Mouse (Mus musculus) hindbrain, postnatal 0 days (tissue): ENCODE data around the gene C8b. TPM values are rescaled to one million over a fixed set of nuclear protein-coding genes. Genes with fewer than 3 reads are reported as not detected.

Source experiments
- ATAC-seq: fragments of 200-750 bp; cut with Nextera tagmentation; 2 replicates; pipeline ENCODE4 v1.8.0; 2017; ENCODE audit warnings: mild to moderate bottlenecking, moderate TSS enrichment, moderate library complexity
- DNase-seq: peaks from one replicate; pipeline ENCODE4 v3.0.0-alpha.2; 2015; ENCODE audit warnings: low spot score
- H3K27ac ChIP-seq: fragments of 300-500 bp; sonication (generic); 2 replicates; pipeline ENCODE4 v1.5.1; 2014; ENCODE audit warnings: mild to moderate bottlenecking
- H3K27me3 ChIP-seq: fragments of 300-500 bp; sonication (generic); 2 replicates; pipeline ENCODE4 v1.6.1; 2014; ENCODE audit warnings: low read length, mixed read lengths; ENCODE audit not compliant: insufficient read depth
- H3K36me3 ChIP-seq: fragments of 300-500 bp; sonication (generic); 2 replicates; pipeline ENCODE4 v1.6.1; 2014; ENCODE audit warnings: low read length, mixed read lengths; ENCODE audit not compliant: insufficient read depth
- H3K4me1 ChIP-seq: fragments of 300-500 bp; sonication (generic); 2 replicates; pipeline ENCODE4 v1.6.1; 2014; ENCODE audit warnings: antibody characterized with exemption, low read length, mixed read lengths; ENCODE audit not compliant: insufficient read depth
- H3K4me2 ChIP-seq: fragments of 300-500 bp; sonication (generic); 2 replicates; pipeline ENCODE4 v1.6.1; 2014; ENCODE audit warnings: low read depth, mild to moderate bottlenecking, low read length, moderate library complexity, mixed read lengths
- H3K4me3 ChIP-seq: fragments of 300-500 bp; sonication (generic); 2 replicates; pipeline ENCODE4 v1.5.1; 2014; ENCODE audit warnings: low read length
- H3K9ac ChIP-seq: fragments of 300-500 bp; sonication (generic); replicated peaks from 2 replicates; pipeline ENCODE4 v1.6.1; 2014; ENCODE audit warnings: mild to moderate bottlenecking, low read length, moderate library complexity, mixed read lengths
- H3K9me3 ChIP-seq: fragments of 300-500 bp; sonication (generic); 2 replicates; pipeline ENCODE4 v1.6.1; 2016; ENCODE audit warnings: low read length, mixed read lengths
- CTCF ChIP-seq: IDR thresholded peaks from 2 replicates; pipeline ENCODE4 v1.5.1; 2016; ENCODE audit warnings: antibody characterized with exemption, control low read depth, low read depth
- WGBS: fragments of 180-500 bp; shearing (Covaris S2); extraction: QIAGEN DNeasy Blood & Tissue Kit; methylation state at CpG from one replicate; pipeline ENCODE4 v1.1.7; 2014; 5-methylcytosine and 5-hydroxymethylcytosine counted together
- polyA plus RNA-seq: library from polyadenylated mRNA; unstranded; fragments of >200 nt; fragmentation: Nextera tagmentation; extraction: Ambion mirVana; gene quantifications from 2 replicates; pipeline ENCODE4 v1.2.1, GENCODE M21; 2015
- total RNA-seq: library from RNA; depleted of rRNA; stranded (reverse); fragments of >200 nt; gene quantifications from 2 replicates; pipeline ENCODE4 v1.2.3, GENCODE M21; 2014

Gene C8b
- total and polyA plus RNA-seq, 2 experiments from 2014 or later: 0.08 to 0.26 TPM

DNA sequence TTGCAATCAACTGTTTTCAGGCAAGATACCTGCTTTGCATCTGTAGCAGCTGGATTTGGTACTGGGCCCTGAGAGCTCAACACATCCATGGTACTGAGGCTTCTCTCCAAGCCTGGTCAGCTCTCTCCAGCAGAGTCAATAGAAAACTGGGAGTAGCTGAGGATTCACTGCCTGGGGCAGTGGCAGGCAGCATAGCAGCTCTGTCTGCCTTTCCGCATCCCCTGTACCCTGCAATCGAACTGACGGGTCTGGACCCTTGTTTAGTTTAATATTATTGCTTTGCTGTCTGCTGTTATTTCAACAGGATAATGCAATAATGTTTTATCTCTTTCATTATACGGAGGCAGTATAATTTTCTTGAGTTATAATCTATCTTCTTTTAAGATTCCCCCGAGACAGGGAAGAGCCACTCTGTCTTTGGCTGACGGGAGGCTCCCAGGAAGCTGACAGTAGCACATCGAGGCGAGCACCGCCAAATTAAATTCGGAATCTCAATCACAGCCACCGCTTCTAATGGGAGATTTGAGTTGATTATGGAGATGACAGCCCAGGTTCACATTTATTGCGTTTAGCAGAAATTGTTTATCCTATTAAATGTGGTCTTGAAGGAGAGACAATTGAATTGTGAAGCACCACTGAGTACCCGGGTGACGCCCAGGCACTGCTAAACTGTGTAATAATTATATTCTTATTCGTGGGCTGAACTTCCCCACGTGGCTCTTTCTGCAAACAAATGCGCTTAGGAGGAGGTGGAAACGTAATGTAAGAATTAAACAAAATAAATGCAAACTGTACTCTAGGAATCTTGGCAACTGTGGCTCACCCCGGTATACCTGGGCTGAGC, 39.5 kb downstream of the C8b start:
- no peak for TF ChIP-seq CTCF
- Histone ChIP-seq H3K9me3 (no peaks in the 10 kb centered on the region), H3K36me3 (no peaks in the 10 kb centered on the region), H3K4me3 (no peak overlapping the region), H3K27me3 (no peaks in the 10 kb centered on the region), H3K4me1 (no peaks in the 10 kb centered on the region), H3K4me2 (no peak overlapping the region), H3K27ac (no peak overlapping the region), H3K9ac (no peak overlapping the region)
- ATAC-seq (no peak), DNase-seq (peak; percentile 9)
- WGBS: 67% methylated on average over 19 of the region's 19 CpGs

DNA sequence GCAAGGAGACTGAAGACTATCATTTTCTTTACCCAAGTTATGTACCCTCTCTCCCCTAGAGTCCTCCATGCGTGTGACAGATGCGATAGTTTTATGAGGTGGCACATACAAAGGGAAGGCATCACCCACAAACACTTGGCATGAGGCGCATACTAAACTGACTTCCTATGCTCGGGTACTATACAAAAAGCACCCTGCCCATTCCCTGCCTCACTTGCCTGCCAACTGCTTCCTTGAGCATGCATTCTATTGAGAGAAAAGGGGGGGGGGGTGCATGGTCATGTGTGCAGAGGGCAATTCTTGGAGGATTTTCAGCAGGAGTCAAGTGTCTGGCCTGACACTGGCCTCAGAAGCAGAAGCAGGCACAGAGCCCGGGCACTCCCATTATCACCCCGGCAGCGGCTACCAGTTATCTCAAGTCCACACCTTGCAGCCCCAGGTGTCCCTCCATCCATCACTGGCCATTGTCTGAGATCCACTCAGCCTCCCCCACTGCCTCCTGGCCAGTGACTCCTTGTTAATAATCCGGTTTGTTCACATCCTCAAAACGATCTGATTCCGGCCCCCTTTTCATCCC, 44.7 kb downstream of the C8b start:
- H3K36me3 ChIP-seq: no peaks in the 10 kb centered on the region
- TF ChIP-seq CTCF: no peak
- WGBS: 47% methylated on average over 10 of the region's 10 CpGs
- no peak overlapping the region for H3K27ac ChIP-seq
- H3K9ac ChIP-seq: no peak overlapping the region
- no peaks in the 10 kb centered on the region for H3K9me3 ChIP-seq
- H3K4me2 ChIP-seq: no peak overlapping the region
- 0 out of 2 replicates have a peak, but pooled peaks cover 5% of the 10 kb centered on the region for H3K4me1 ChIP-seq
- no peak overlapping the region for H3K4me3 ChIP-seq
- H3K27me3 ChIP-seq: no peaks in the 10 kb centered on the region
- ATAC-seq (0 out of 2 replicates have a peak, but pooled peaks have one; percentile 40), DNase-seq (peak; percentile 44)

DNA sequence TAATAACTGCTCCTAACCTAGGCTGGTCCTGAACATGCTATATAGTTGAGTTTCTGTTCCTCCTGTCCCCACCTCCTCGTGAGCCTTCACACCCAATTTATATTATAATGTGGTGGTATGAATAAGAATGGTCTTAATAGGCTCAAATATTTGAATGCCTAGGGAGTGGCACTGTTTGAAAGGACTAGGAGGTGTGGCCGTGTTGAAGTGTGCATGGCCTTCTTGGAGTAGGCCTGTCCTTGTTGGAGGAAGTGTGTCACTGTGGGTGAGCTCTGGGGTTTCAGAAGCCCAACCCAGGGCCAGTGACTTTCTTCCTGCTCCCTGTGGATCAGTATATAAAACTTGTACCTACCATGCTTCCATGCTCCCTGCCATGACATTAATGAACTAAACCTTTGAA, 47.5 kb downstream of the C8b start:
- no peak for ATAC-seq
- H3K4me3 ChIP-seq: no peak overlapping the region
- no peak overlapping the region for H3K27ac ChIP-seq
- H3K9ac ChIP-seq: no peak overlapping the region
- no peaks in the 10 kb centered on the region for H3K27me3 ChIP-seq
- no peaks in the 10 kb centered on the region for H3K9me3 ChIP-seq
- DNase-seq: no peak
- 0 out of 2 replicates have a peak, but pooled peaks cover 5% of the 10 kb centered on the region for H3K4me1 ChIP-seq
- WGBS: 61% methylated on average over 2 of the region's 2 CpGs
- H3K36me3 ChIP-seq: no peaks in the 10 kb centered on the region
- H3K4me2 ChIP-seq: no peak overlapping the region
- TF ChIP-seq CTCF: no peak

DNA sequence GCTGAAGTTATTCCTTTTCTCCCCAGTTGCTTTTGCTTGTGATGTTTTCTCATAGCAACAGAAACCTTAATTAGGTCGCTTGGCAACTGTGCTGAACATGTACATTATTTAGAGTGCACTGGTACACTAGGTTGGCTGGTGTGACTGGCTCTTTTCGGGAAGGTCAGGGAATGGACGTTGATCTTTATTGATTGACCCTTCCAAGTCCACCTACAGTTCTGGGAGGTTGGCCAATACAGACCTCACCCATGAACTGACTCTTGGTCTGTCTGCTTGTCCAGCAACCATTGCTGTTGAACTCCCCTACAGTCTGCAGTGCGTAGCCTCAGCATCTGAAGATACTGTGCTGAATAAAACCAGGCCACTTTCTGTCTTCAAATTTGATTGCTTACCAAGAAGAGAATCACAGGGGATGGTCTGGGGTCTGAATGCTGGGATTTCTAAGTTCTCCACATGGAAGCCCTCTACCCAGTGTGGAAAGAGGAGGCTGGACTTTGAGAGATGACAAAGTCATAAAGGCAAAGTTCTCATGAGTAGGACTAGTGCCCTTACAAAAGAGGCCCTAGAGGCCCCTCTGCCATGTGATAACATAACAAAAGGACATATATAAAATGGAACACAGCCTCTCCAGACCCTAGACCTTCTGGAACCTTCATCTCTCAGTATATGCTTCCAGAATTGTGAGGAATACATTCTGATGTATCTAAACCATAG, 50.6 kb downstream of the C8b start:
- no peaks in the 10 kb centered on the region for H3K36me3 ChIP-seq
- H3K4me1 ChIP-seq: 0 out of 2 replicates have a peak, but pooled peaks cover 5% of the 10 kb centered on the region
- 74% methylated on average over 4 of the region's 4 CpGs for WGBS
- no peak for TF ChIP-seq CTCF
- no peak overlapping the region for H3K9ac ChIP-seq
- no peak for ATAC-seq
- H3K4me3 ChIP-seq: no peak overlapping the region
- no peak overlapping the region for H3K4me2 ChIP-seq
- no peaks in the 10 kb centered on the region for H3K27me3 ChIP-seq
- H3K9me3 ChIP-seq: no peaks in the 10 kb centered on the region
- no peak overlapping the region for H3K27ac ChIP-seq
- DNase-seq: no peak

DNA sequence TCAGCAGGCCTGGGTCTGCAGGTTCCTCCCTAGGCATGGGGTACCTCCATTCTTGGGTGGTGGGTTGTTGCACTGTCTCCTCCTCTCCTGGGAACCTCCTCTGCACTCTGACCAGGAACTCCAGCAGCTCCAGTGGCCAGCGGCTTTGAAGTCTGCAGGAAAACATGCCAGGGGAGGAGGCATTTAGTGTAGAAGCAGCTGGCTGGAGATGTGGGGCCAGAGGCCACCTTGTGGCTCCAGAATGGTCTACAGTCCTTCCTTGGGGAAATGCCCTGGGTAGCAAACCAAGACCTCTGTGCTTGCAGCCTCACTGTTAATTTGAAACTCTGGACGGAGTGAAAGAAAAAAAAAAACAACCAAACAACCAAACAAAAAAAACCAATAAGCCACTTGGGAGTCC, 51.4 kb downstream of the C8b start:
- TF ChIP-seq CTCF: no peak
- Histone ChIP-seq H3K9ac (no peak overlapping the region), H3K4me2 (no peak overlapping the region), H3K27ac (no peak overlapping the region), H3K27me3 (no peaks in the 10 kb centered on the region), H3K4me1 (no peaks in the 10 kb centered on the region), H3K9me3 (no peaks in the 10 kb centered on the region), H3K4me3 (no peak overlapping the region), H3K36me3 (no peaks in the 10 kb centered on the region)
- WGBS: 70% methylated on average over 2 of the region's 2 CpGs
- ATAC-seq (no peak), DNase-seq (no peak)

DNA sequence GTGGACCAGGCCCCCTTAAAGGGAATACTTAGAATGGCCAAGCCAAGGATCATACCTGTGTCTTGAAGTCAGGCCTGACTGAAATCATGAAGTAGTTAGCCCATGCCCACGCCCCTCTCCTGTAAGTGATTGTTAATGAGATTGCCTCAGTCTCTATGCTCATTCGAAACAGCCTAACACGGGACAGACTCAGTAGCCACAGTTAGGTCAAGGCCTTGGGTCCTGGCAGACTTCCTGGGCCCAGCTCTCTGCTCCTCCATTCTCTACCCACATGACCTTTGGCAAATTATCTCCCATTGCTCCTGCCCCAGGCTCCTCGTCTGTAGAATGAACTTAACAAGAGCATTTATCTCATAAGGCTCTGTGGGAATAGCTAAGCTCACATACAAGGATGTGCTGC, 52.9 kb downstream of the C8b start:
- no peak overlapping the region for H3K4me3 ChIP-seq
- no peak overlapping the region for H3K9ac ChIP-seq
- no peak overlapping the region for H3K4me2 ChIP-seq
- no peaks in the 10 kb centered on the region for H3K27me3 ChIP-seq
- DNase-seq (no peak), ATAC-seq (no peak)
- no peaks in the 10 kb centered on the region for H3K36me3 ChIP-seq
- no peaks in the 10 kb centered on the region for H3K9me3 ChIP-seq
- no peak overlapping the region for H3K27ac ChIP-seq
- H3K4me1 ChIP-seq: no peaks in the 10 kb centered on the region
- 69% methylated on average over 4 of the region's 4 CpGs for WGBS
- TF ChIP-seq CTCF: no peak
